Mouse (Mus musculus): ENCODE results near the gene Slc9b1. TPM values are rescaled to one million over a fixed set of nuclear protein-coding genes. Genes with fewer than 3 reads are reported as not detected.

The Slc9b1 gene
- polyA plus RNA-seq (2012; rRNA removed), result 0.08 and 0.10 TPM in 2 replicates

GRCm38 (mm10) chr3:135347739-135348264 lies at the start of gene Slc9b1:
TSS of gene Slc9b1 (plus strand) at chr3:135348029.
- DNase-seq (ENCODE audit: low read depth), result no peak

DNA sequence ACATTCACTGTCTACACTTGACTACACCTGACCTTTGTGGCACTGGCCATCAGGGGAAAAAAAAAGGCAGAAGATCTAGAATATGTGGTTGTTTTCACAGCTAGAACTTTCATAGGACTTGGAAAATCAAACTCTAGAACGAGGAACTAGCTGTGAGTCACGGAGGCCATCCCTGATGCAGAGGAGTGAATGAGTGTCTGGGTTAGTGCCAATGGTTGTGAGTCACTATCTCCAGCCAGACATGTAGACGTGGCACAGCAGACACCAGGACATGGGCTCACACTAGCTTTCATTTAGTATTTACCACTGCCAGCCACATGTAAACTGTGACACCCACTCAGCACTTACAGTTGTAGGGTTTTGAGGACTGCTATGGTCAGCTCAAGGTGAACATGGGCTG lies 49.3 kb upstream of the Slc9b1 start:
- no peak for DNase-seq (ENCODE audit: low read depth)

GRCm38 (mm10) chr3:135300081-135300480 lies 47.7 kb upstream of the Slc9b1 start:
- DNase-seq (ENCODE audit: low read depth), result no peak

- no peak for DNase-seq (ENCODE audit: low read depth)
These were observed 43.8 kb upstream of the Slc9b1 start for GRCm38 (mm10) chr3:135304060-135304459.

GRCm38 (mm10) chr3:135304566-135304965 lies 43.3 kb upstream of the Slc9b1 start:
- DNase-seq (ENCODE audit: low read depth), result no peak

DNA sequence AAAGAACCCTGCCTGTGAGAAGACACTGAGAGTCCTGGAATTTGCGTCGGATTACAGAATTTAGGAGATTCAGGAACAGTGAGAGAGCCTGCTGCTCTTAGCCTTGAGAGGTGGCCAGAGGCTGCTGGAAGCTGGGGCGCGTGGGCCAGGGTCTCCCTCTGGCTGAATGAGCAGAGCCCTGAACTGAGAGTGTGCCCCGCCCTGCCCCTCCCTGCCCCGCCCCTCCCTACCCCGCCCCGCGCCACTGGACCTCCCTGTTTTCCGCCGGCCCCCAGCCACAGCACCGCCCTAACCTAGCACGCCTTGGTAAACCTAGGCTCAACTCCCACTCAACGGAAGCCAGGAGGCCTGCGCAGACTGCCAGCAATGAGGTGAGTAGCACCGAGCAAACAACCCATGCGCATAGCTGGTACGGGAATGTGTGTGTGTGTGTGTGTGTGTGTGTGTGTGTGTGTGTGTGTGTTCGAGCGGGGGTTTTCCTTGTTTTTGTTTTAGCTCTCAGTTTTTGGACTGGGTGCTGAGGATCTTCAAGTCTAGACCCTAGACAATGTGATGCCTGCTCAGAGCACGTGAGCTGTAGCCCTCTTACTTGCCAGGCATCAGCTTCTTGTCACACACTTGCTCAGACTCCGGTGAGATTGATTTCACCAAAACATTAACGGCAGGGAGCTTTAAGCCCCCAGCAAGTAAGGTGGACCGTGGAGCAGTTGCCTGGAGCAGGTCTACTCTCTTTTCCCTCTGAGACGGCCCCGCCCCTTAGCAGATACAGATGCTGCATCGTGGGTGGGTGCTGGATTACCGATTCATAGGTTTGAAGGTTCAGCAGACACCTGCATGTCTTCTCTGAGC lies 40.2 kb upstream of the Slc9b1 start, which contains the start of gene Slc9b2:
TSS of gene Slc9b2 (plus strand) at position 290 of the 849 bp plus-strand sequence.
- no peak for DNase-seq (ENCODE audit: low read depth)

DNA sequence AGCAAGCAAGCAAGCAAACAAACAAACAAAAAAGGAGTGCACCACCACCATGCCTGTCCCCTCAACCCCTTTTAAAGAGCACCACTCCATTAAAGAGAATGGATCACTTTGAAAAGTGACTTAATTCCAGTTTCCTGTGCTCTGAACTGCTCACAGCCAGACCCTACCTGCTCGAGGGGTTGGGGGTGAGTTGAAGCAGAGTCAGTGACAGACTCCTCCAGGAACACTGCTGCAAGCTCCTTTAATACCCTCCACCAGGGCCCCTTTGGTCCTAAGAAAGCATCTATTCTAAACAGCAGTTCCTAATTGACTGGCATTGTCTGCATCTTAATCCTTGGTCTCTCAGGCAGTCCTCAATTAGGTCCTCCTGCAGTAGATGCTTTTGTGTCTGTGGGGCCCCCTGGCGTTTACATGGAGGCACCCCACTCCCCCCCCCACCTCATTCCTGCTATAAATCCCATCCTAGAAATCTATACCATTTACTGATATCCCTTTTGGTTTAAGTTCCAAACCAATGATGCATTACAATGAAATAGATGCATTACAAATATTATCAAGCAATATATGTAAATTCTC lies 34.8 kb upstream of the Slc9b1 start:
- DNase-seq (ENCODE audit: low read depth), result no peak

DNA sequence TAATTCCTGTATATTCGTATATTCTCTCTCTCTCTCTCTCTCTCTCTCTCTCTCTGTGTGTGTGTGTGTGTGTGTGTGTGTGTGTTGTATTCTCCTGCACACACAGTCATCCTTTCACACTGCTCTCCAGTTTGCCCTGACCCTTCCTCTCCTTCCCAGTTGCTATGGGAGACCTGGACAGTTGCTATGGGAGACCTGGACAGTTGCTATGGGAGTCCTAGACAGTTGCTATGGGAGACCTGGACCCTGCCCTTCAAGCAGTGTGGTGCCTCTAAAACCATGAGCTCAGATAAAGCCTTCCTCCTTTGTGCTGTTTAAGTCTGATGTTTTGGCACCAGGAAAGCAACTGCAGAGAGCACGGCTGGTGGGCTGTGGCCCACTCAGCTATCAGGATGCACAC lies 34.1 kb upstream of the Slc9b1 start:
- DNase-seq (ENCODE audit: low read depth), result no peak

GRCm38 (mm10) chr3:135314811-135315210 lies 33.0 kb upstream of the Slc9b1 start:
- DNase-seq (ENCODE audit: low read depth), result no peak

DNA sequence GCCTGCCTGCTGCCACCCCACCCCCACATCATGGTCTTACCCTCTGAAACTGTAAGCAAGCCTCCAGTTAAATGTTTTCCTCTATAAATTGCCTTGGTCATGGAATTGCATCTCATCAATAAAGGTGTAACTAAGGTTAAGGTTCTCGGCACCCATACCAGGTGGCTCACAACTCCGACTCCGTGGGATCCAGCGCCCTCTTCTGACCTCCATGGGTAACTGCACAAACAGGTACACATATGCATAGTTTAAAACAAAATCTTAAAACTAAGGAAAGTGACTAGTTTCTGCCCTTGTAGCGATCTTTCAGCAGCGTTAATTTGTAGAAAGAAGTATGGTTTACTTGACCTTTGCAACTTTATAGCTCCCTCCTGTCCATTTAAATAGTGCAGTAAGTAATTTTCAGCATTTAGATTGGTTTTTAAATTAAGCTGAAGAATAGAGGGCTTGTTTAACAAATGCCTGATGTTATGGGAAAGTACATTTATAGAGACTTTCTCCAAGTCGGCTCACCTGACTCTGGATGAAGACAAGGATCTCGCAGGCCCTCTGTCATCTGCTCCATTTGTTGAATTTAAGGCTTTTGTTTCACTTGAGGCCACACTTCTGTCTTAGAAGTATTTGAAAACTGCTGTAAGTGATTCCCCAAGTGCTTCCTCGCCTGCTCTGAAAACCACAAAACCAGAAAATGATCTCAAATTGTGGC lies 32.0 kb upstream of the Slc9b1 start:
- no peak for DNase-seq (ENCODE audit: low read depth)

DNA sequence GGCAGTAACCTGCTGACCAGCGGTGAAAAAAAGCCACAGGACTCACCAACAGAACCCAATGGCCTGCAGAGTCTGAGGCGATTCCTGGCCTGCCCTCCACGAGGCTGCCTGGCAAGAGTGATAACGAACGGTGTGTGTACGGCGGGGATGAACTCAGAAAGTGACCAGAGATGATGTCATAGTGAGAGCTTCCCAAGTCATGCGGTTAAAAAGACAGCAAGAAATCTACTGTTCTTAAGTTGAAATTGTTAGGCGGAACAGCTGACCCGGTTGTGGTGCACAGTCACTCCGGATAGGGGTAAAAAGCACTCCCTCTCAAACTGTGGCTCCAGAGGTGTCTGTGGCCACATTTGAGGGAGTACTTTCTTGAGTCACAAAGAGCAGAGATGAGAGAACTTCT lies 29.5 kb upstream of the Slc9b1 start:
- no peak for DNase-seq (ENCODE audit: low read depth)

GRCm38 (mm10) chr3:135324354-135324753 lies 23.5 kb upstream of the Slc9b1 start:
- no peak for DNase-seq (ENCODE audit: low read depth)

GRCm38 (mm10) chr3:135327176-135327575 lies 20.7 kb upstream of the Slc9b1 start:
- DNase-seq (ENCODE audit: low read depth), result no peak

DNA sequence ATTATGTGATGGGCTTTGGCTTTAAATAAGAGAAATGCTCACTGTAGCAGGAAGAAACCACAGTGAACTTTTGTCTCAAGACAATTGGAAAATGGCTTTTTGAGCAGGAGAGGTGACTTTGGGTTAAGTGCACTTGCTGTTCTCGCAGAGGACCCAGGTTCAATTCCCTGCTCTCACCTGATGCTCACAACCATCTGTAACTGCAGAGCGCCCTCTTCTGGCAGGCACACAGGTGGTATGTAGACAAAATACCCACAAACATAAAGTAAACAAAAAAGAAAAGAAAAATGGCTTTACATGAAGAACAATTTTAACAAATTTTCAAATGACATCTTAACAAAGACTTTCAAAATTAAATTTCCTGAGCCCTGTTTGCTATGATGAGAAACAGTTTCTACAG lies 20.2 kb upstream of the Slc9b1 start:
- no peak for DNase-seq (ENCODE audit: low read depth)

DNA sequence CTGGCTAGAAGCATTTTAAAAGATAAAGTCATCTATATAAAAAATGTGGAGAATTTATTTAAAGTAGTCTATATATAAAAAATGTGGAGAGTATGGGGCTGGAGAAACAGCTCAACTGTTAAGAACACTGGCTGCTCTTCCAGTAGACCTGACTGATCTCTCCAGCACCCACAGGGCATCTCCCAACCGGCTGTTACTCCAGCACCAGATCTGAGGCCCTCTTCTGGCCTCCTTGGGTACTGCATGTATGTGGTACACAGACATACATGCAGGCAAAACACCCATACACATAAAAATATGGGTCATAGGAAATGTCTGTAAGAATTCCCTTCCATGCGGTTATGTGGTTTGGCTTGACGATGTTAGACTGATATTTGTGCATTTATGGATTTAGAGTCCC lies 19.3 kb upstream of the Slc9b1 start:
- no peak for DNase-seq (ENCODE audit: low read depth)

DNA sequence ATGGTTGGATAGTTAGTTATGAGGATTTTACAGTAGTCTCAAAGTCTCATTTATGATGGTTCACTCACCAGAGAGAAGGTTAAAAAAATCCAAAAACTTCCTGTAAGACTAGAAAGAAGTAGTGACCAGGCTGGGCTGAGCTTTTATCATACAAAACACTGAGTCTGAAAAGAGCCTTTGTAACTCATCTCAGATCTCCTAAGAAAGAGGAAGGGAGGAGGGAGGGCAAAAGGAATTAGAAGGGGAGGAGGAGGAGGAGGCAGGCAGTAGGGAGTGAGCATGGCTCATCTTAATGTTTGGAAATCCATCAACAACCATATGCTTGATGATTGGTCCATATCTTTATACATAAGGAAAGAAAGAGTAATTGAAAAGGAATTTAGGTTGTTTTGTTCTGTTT lies 15.1 kb upstream of the Slc9b1 start:
- DNase-seq (ENCODE audit: low read depth), result no peak

- no peak for DNase-seq (ENCODE audit: low read depth)
These were observed 14.1 kb upstream of the Slc9b1 start for GRCm38 (mm10) chr3:135333763-135334162.

DNA sequence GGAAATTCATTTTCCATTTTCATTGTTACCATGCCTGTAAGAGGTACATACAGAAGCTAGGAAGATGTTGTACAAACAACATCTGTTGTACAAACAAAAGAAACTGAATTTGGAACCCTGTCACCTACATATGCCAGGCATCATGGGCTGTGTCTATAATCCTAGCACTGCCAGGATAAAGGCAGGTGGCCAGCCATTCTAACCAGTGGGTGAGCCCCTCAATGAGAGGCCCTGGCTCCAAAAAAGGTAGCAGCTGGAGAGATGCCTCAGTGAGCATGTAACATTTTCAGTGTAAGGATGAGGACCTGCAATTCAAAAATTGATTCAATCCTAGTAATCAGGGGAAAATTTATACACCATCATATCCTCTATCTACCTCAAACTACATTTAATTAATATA lies 1.2 kb downstream of the Slc9b1 start:
- DNase-seq (ENCODE audit: low read depth), result no peak

GRCm38 (mm10) chr3:135351857-135352256 lies 4.0 kb downstream of the Slc9b1 start:
- no peak for DNase-seq (ENCODE audit: low read depth)

DNA sequence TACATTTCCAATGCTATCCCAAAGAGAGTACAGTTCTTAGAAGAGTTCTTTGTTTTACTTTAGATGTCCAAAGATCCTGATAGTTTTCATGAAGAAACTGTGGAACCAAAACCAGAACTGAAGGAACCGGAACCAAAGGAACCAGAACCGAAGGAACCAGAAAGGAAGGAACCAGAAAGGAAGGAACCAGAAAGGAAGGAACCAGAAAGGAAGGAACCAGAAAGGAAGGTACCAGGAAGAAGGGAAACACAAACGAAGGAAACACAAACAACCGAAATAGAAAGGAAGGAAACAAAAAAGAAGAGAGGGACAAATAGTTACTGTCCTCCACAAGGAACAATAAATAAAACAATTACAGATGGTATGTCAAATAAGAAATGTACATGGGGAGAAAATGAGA lies 9.6 kb downstream of the Slc9b1 start:
- DNase-seq (ENCODE audit: low read depth), result no peak

GRCm38 (mm10) chr3:135375836-135376235 lies 28.0 kb downstream of the Slc9b1 start:
- no peak for DNase-seq (ENCODE audit: low read depth)

GRCm38 (mm10) chr3:135377445-135377844 lies 29.6 kb downstream of the Slc9b1 start:
- no peak for DNase-seq (ENCODE audit: low read depth)

All from gonadal fat pad, adult 2 months (tissue).